Mouse (Mus musculus): Measurements from ENCODE around the gene Cysrt1.

DNA sequence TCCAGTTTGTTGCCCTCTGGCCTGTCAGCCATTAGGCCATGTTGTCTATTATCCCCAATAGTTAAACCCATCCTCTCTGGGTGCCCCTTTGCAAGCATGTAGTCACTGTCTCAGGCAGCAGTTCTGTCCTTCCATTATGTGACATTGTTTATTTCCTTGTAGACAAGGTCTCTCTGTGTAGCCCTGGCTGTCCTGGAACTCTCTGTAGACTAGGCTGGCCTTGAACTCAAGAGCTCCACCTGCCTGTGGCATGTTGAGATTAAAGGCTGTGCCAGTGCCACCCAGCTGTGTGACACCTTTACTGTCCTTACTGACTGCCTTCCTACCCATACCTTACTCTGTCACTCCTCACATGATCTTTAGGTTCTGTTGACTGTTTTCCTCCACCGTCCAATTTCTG lies 10.1 kb upstream of the Cysrt1 start:
- TF ChIP-seq POLR2A (IDR thresholded peaks at IDR 0.05; ENCODE audit: borderline replicate concordance, extremely low read depth, low read depth, low read length) = no peak
- TF ChIP-seq CTCF (IDR thresholded peaks at IDR 0.05; ENCODE audit: insufficient read depth, low read length) = peak; percentile 54

Measured in lung, adult 2 months (tissue).